Mouse (Mus musculus) lung, adult 2 months (tissue): ENCODE measurements around the gene Kctd21.

Experiments used
- CTCF ChIP-seq: fragments of 200-500 bp; IDR thresholded peaks from 2 replicates; pipeline ENCODE4 v1.5.1; 2011; ENCODE audit warnings: mild to moderate bottlenecking, low read length, control low read depth; ENCODE audit not compliant: insufficient read depth
- POLR2A ChIP-seq: fragments of 200-500 bp; IDR thresholded peaks from 2 replicates; pipeline ENCODE4 v1.6.1; 2011; ENCODE audit warnings: low read depth, mild to moderate bottlenecking, control low read depth, low read length, borderline replicate concordance; ENCODE audit errors: extremely low read depth

GRCm38 (mm10) chr7:97310341-97310635 is 21.8 kb upstream of the Kctd21 start:
- TF ChIP-seq CTCF (no peak), POLR2A (no peak)
